Mouse (Mus musculus): ENCODE measurements around the gene Stxbp5l.

DNA sequence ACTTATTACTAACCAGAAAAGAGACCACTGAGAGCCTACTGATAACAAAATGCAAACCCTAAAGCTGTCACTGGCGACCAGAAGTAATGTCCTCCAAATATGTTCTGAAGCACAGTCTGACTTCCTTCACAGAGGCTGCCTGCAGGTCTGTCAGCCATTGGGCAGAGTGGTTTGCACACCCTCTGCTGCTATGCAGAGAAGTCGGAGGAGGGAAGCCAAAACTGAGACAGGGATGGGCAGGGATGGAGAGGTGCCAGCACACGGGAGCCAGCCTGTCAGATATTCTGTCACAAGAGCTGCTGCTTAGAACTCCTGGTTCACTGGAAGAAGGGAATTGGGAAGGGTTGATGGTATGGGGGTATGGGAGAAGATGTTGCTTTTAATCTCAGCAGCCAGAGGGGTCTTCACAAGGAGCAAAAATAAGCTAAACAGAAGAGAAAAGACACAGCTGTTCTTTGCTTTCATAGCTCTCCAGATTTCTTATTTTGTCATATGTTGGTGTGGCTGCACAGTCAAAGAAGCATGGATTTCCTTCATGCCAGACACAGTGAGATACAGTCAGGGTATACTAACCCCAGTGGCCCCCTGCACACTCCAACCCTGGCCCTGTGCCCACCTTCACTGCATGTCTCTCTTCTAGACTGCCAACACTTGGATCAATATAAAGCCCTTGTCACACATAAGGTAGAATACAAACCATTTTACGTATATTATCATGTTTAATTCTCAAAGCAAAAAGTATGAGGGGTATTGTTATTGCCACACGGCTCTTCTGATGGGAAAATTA lies 48.8 kb upstream of the Stxbp5l start:
- TF ChIP-seq POLR2A (IDR thresholded peaks at IDR 0.05; ENCODE audit: borderline replicate concordance, low read depth, low read length): no peak
- TF ChIP-seq CTCF (IDR thresholded peaks at IDR 0.05; ENCODE audit: low read depth, low read length): no peak
